Mouse (Mus musculus) heart, postnatal 0 days (tissue): Measurements from ENCODE around the gene Ascc2. TPM values are rescaled to one million over a fixed set of nuclear protein-coding genes. Genes with fewer than 3 reads are reported as not detected.

Experiments
- ATAC-seq: fragments of 200-750 bp; cut with Nextera tagmentation; 2 replicates; pipeline ENCODE4 v1.8.0; 2017; ENCODE audit warnings: low read depth, moderate number of reproducible peaks, moderate library complexity; ENCODE audit not compliant: insufficient read depth
- DNase-seq: peaks from one replicate; pipeline ENCODE4 v3.0.0-alpha.2; 2016; ENCODE audit warnings: low spot score
- H3K27ac ChIP-seq: fragments of 300-500 bp; sonication (generic); 2 replicates; pipeline ENCODE4 v1.5.1; 2014; ENCODE audit warnings: low read depth, mild to moderate bottlenecking
- H3K27me3 ChIP-seq: fragments of 300-500 bp; sonication (generic); 2 replicates; pipeline ENCODE4 v1.6.1; 2014; ENCODE audit warnings: low read length, mixed read lengths; ENCODE audit not compliant: control insufficient read depth, insufficient read depth
- H3K36me3 ChIP-seq: fragments of 300-500 bp; sonication (generic); replicated peaks from 2 replicates; pipeline ENCODE4 v1.6.1; 2014; ENCODE audit warnings: low read length, mixed read lengths; ENCODE audit not compliant: control insufficient read depth, insufficient read depth
- H3K4me1 ChIP-seq: fragments of 300-500 bp; sonication (generic); 2 replicates; pipeline ENCODE4 v1.6.1; 2014; ENCODE audit warnings: antibody characterized with exemption; ENCODE audit not compliant: control insufficient read depth, insufficient read depth
- H3K4me2 ChIP-seq: fragments of 300-500 bp; sonication (generic); 2 replicates; pipeline ENCODE4 v1.6.1; 2014; ENCODE audit warnings: low read depth, mild to moderate bottlenecking, low read length, moderate library complexity
- H3K4me3 ChIP-seq: fragments of 300-500 bp; sonication (generic); 2 replicates; pipeline ENCODE4 v1.5.1; 2014; ENCODE audit warnings: low read depth, low read length
- H3K9ac ChIP-seq: fragments of 300-500 bp; sonication (generic); replicated peaks from 2 replicates; pipeline ENCODE4 v1.6.1; 2014; ENCODE audit warnings: low read depth, low read length, mixed read lengths
- H3K9me3 ChIP-seq: fragments of 300-500 bp; sonication (generic); replicated peaks from 2 replicates; pipeline ENCODE4 v1.6.1; 2016; ENCODE audit warnings: low read length; ENCODE audit not compliant: control insufficient read depth
- CTCF ChIP-seq: IDR thresholded peaks from 2 replicates; pipeline ENCODE4 v1.5.1; 2016; ENCODE audit warnings: antibody characterized with exemption, control low read depth, low read depth
- EP300 ChIP-seq: IDR thresholded peaks from 2 replicates; pipeline ENCODE4 v1.6.1; 2016; ENCODE audit warnings: antibody characterized with exemption, low read depth
- WGBS: fragments of 180-500 bp; shearing (Covaris S2); extraction: QIAGEN DNeasy Blood & Tissue Kit; methylation state at CpG from one replicate; pipeline ENCODE4 v1.1.7; 2014; 5-methylcytosine and 5-hydroxymethylcytosine counted together
- polyA plus RNA-seq: library from polyadenylated mRNA; unstranded; fragments of >200 nt; fragmentation: Nextera tagmentation; extraction: Ambion mirVana; gene quantifications from 2 replicates; pipeline ENCODE4 v1.2.1, GENCODE M21; 2015
- total RNA-seq: library from RNA; depleted of rRNA; stranded (reverse); fragments of >200 nt; gene quantifications from 2 replicates; pipeline ENCODE4 v1.2.3, GENCODE M21; 2014; ENCODE audit warnings: low replicate concordance

The Ascc2 gene
- total and polyA plus RNA-seq, 2 experiments from 2014 or later: 10.6 to 13.6 TPM

DNA sequence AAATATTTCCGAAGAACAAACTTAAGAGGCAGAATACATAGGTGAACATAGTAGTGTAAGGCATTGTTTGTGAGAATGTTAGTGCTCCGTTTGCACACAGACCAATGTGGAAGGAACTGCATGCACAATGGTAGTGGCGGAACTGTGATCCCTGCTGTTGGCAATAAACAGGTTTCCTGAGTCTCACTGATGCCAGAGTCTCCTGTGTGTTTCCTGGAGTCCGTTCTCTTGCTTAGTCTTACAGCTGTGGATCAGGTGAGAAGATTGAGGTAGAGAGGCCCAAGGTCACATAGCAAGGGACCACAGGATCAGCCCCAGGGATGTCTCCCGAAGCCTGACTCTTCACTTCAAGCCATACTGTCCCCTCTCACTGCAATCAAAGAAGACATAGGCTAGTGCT is 48.0 kb downstream of the Ascc2 start:
- Histone ChIP-seq H3K36me3 (peaks cover 24% of the 10 kb centered on the region; the same call in 1 of the 2 replicates), H3K27ac (no peak overlapping the region), H3K9ac (no peak overlapping the region), H3K9me3 (no peaks in the 10 kb centered on the region), H3K4me1 (no peaks in the 10 kb centered on the region), H3K4me2 (no peak overlapping the region), H3K27me3 (no peaks in the 10 kb centered on the region), H3K4me3 (no peak overlapping the region)
- 73% methylated on average over 5 of the region's 5 CpGs for WGBS
- TF ChIP-seq EP300 (no peak), CTCF (no peak)
- no peak for DNase-seq
- ATAC-seq: no peak

- Histone ChIP-seq H3K27ac (no peak overlapping the region), H3K4me1 (no peaks in the 10 kb centered on the region), H3K27me3 (no peaks in the 10 kb centered on the region), H3K4me3 (no peak overlapping the region), H3K4me2 (no peak overlapping the region), H3K9ac (no peak overlapping the region), H3K36me3 (peaks cover 14% of the 10 kb centered on the region; the same call in 1 of the 2 replicates), H3K9me3 (no peaks in the 10 kb centered on the region)
- WGBS: 79% methylated on average over 3 of the region's 3 CpGs
- no peak for DNase-seq
- no peak for ATAC-seq
- no peak for TF ChIP-seq EP300
- TF ChIP-seq CTCF: no peak
These were observed 49.5 kb downstream of the Ascc2 start for GRCm38 (mm10) chr11:4687027-4687426.

DNA sequence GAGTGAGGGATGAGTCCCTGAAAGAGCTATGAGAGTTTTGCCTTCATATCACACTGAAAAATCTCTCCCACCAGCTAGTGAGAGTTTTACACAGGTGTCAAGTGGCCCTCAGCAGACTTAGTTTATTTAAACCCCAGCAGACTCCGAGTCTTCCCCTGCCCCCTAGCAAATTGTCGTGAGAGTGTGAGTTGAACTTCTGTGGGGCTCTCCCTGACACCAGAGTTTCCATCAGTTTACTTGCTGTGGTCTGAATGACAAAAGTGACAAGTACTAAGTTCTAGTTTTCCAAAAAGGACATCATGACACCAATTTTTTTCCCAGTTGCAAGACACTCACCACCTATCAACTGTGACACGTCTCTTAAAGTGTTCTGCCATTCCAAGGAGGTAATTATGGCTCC is 50.3 kb downstream of the Ascc2 start:
- no peaks in the 10 kb centered on the region for H3K9me3 ChIP-seq
- H3K4me3 ChIP-seq: no peak overlapping the region
- 57% methylated on average over 3 of the region's 3 CpGs for WGBS
- no peaks in the 10 kb centered on the region for H3K27me3 ChIP-seq
- peaks cover 9% of the 10 kb centered on the region; the same call in 1 of the 2 replicates for H3K36me3 ChIP-seq
- no peaks in the 10 kb centered on the region for H3K4me1 ChIP-seq
- DNase-seq (no peak), ATAC-seq (no peak)
- H3K4me2 ChIP-seq: no peak overlapping the region
- H3K27ac ChIP-seq: no peak overlapping the region
- no peak for TF ChIP-seq CTCF
- TF ChIP-seq EP300: no peak
- no peak overlapping the region for H3K9ac ChIP-seq

DNA sequence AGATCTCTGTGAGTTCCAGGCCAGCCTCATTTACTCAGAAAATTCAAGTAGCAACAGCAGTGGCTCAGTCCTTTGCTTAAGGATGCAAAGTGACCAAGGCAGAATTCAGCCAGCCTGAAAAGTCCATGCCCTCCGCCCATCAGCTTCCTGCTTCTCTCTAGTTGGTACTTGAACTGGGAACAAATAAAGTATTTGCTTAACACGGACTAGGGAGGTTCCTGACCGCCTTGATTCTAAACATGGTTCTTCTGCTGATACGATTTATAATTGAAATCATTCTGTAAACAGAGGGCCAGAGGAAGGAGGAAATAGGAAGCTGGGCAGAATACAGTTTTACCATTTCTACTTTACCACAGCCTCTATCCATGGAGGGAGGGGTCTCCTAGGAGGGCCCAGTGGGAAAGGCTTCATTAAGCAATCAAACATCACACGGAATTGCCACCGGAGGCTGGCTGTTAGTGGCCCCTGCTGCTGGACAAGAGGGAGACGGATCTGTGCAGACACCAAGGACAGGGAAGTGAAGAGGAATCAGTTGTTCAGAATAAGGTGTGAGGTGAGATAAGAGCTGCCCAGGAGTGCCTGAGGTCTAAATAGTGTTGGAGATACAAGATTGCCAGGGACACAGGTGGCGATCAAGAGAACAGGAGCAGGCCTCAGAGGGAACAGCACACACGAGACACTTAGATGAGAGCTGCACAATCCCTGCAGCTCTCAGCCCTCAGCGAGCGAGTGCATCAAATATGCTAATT is 51.3 kb downstream of the Ascc2 start:
- H3K27ac ChIP-seq: no peak overlapping the region
- ATAC-seq: no peak
- no peaks in the 10 kb centered on the region for H3K27me3 ChIP-seq
- H3K9ac ChIP-seq: no peak overlapping the region
- no peaks in the 10 kb centered on the region for H3K4me1 ChIP-seq
- WGBS: 55% methylated on average over 11 of the region's 11 CpGs
- no peak overlapping the region for H3K4me2 ChIP-seq
- no peaks in the 10 kb centered on the region for H3K36me3 ChIP-seq
- no peak for DNase-seq
- TF ChIP-seq CTCF: no peak
- TF ChIP-seq EP300: no peak
- H3K4me3 ChIP-seq: no peak overlapping the region
- no peaks in the 10 kb centered on the region for H3K9me3 ChIP-seq

DNA sequence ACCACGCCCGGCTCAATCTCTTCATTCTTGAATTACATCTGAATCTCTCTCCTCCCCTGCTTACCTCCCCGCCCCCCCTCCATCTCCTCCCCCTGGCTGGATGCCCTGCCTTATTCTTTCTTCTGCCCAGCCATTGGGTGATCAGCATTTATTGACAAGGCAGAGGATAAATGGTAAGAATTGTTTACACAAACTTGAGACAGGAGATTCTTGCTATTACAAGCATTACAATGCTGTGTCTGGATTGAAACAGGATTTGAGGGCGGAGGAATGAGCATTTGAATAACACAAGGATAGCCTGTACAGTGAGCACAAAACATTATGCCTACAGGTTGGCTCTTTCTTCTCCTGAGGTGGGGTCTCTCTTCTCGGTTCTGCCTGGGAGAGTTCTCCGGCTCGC is 52.8 kb downstream of the Ascc2 start:
- TF ChIP-seq CTCF (no peak), EP300 (no peak)
- H3K4me1 ChIP-seq: no peaks in the 10 kb centered on the region

GRCm38 (mm10) chr11:4691213-4691612 is 53.7 kb downstream of the Ascc2 start:
- ATAC-seq: no peak
- H3K27ac ChIP-seq: no peak overlapping the region
- no peak overlapping the region for H3K4me3 ChIP-seq
- H3K4me2 ChIP-seq: no peak overlapping the region
- H3K4me1 ChIP-seq: no peaks in the 10 kb centered on the region
- no peaks in the 10 kb centered on the region for H3K27me3 ChIP-seq
- no peak for DNase-seq
- TF ChIP-seq CTCF (no peak), EP300 (no peak)
- H3K36me3 ChIP-seq: no peaks in the 10 kb centered on the region
- no peak overlapping the region for H3K9ac ChIP-seq
- H3K9me3 ChIP-seq: no peaks in the 10 kb centered on the region
- 39% methylated on average over 10 of the region's 10 CpGs for WGBS

More for the DNA sequence above, 52.8 kb downstream of the Ascc2 start:
- Histone ChIP-seq H3K9ac (no peak overlapping the region), H3K36me3 (no peaks in the 10 kb centered on the region), H3K27ac (no peak overlapping the region), H3K4me2 (no peak overlapping the region), H3K9me3 (no peaks in the 10 kb centered on the region), H3K27me3 (no peaks in the 10 kb centered on the region), H3K4me3 (no peak overlapping the region)
- ATAC-seq (no peak), DNase-seq (no peak)
- 83% methylated on average over 7 of the region's 7 CpGs for WGBS
